Mouse (Mus musculus) B cell, adult 2 months (primary cell): ENCODE results near the gene Rpl3.

Experiments
- DNase-seq, 2 experiments: peaks; one replicate each; pipeline ENCODE4 v3.0.0; 2022

Gene Rpl3

DNA sequence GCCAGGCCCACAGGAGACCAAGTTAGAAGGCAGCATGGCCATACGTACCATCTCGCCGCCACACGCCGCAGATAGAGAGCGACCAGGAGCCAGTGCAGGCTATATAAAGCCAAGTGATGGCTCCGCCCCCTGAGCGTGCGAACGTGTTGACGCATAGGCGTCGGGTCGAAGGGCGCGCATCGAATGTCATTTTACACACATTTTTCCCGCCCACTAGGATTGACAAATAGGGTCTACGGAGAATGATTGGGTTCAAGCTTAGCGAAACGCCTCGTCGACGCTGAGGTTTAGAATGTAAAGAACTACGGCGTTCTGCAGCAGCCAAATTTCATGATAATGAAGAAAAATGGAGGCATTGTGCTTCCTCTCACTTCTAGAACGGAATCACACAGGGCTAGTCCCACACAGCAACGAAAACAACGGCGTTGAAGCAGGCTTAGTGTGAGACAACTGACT, 8.4 kb downstream of the Rpl3 start:
- DNase-seq, result peak; percentile 99

DNA sequence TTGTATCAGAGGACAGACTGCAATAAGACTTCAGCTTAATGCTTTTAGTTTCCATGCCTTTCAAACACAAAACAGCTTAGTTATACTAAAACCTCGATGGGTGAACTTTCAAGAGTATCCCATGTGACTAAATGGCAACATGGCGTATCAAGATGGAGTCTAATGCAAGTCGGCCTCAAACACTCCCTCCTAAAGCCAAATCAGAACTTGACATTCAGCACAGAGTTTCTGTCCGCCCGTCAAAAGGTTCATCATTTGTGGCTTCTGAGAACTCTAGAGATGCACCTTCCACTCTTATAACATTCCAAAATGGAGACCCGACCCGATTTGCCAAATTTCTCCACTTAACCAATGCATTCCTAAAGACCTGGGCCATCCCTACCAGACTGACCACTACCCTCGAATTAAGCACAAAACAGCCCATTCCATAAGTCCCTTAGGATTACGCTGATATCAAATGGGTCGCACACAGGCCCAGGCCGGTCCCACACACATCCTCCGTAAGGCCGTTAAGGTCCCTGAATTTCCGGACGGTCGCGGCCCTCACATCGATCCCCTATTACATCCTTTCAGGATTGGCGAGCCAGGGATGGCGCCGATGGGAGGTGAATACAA, 8.9 kb downstream of the Rpl3 start:
- DNase-seq, result no peak

DNA sequence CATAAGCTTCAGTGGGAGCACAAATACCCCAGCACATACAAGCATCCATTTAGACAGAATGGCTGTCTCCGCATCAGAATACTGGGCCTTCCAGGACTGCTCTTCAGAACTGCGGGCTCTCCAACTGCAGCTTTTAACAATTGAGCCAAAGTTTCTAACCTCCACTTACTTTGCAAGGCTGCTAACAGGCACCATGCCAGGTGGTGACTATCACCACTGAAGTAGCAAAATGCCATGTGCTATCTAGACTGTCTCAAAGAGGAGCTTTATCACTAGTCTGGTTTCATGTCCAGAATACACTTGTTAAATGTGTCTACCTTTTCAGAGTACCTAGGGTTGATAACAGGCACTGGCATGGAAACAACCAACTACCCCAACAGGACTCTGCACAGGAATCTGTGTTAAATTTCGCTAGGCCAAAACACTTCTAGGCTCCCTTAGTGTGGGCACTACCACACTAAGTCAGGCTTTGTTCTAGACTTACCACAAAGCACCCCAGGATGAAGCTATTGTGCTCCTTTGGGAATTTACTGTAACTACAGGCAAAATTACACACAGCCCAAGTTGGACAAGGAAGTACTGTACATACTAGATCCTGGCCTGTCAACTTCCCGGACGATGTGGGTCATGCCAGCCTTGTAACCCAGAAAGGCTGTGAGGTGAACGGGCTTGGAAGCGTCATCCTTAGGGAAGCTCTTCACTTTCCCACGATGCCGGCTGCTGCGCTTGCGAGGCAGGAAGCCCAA, 9.7 kb downstream of the Rpl3 start:
- DNase-seq, result no peak

GRCm38 (mm10) chr15:80080711-80081615, 10.7 kb downstream of the Rpl3 start:
- DNase-seq, result peak; percentile 62

DNA sequence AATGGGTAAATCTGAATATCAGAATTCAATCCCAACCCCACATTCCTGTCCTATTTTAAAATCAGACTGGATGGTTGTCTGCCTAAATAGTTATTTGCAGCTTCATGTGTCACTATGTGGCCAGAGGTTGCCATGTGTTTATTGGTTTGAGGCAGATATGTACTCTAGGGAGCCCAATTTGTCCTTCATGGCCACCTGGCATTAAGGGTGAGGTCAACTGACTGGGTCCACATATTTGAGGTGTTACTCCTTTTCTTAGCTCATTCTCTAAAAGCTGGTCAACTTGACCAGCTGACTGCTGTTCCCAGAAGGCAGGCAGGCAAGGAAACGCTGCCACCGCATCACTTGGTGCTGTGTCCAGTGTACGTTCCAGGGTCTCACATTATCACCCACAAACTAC, 11.7 kb downstream of the Rpl3 start:
- no peak for DNase-seq

DNA sequence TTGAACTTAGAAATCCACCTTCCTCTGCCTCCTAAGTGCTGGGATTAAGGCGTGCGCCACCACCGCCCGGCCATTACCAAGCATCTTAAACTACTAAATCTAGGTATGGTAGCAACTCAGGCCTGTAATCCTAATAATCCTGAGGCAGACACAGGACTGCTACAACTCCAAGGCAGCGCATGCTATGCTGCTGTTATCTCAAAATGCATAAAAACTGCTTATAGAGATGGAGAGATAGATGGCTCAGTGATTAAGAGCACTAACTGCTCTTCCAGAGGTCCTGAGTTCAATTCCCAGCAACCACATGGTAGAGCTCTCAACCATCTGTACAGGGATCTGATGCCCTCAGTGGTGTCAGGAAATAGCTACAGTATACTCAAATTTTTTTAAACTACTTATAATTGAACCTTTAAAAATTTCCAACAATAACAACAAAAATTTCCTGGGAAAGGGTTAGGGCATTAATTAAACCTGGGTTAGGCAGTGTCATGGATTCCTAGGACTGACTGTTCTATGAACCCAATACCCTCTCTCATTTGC, 12.5 kb downstream of the Rpl3 start:
- no peak for DNase-seq

DNA sequence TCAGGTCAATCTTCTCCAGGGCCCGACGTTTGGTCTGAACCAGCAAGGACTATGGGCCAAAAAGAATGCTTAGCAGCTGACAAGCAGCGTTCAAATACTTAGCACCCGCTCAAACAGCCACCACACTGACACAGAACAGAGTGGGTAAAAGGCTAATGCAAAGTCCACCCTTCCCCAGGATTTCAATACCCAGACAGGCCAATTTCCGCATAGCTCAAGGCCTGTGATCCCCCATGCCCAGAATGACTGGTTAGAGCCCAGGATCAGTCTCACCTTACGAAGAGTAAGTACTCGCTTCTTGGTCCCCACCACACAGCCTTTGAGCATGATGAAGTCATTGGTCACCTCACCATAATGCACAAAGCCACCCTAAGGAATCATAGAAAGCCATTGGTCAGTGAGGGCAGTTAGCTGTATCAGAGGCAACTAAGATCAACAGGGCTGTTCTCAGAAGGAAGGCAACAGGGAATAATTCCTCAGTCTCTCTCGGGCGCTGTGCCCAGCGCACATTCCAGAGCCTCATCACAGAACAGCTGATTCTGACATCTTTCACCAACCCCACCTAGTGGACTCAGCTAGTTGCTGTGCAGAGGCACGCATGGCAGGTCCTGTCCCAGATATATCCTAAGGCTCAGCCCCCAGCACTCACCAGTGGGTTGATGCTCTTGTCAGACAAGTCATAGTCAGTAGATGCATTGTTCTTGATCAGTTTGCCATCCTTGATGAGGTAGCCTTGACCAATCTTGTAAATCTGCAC, 13.4 kb downstream of the Rpl3 start:
- peak in 1 of 2 experiments; percentile 13 for DNase-seq

DNA sequence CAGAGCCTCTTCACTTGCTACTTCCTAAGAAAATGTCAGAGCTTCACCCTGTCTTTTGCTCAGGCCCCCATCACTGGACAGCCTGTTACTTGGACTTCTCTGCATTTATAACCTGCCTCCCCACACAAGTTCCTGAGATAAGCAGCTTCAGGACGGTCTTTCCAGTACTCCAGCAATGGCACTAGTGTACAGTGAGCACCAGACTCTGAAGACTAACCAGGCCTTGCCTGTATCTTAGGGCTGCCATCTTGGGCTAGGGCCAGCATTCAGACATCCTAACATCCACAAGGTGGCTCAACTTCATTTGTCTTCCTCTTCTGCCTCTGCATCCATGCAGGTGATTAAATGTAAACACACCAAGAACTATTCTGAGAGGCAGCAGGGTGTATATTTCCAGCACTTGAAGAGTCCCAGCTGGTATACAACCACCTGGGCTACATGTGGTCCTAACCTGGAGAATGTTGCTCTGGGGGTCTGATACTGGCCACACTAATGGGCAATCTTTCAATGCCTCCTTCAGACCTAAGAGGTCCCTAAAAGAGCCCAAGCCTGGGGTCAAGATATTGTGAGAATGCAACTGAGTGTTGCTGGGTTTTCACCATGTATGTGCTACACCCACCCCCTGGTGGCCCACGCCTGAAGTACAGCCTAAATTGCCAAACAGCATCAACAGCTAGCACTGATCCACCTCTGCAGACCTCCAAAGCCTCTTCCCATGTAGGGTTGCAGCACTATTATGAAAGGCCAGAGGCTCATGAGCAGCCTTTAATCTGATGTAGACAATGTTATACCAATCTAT, 15.1 kb downstream of the Rpl3 start:
- peak; percentile 80 to 82 for DNase-seq

DNA sequence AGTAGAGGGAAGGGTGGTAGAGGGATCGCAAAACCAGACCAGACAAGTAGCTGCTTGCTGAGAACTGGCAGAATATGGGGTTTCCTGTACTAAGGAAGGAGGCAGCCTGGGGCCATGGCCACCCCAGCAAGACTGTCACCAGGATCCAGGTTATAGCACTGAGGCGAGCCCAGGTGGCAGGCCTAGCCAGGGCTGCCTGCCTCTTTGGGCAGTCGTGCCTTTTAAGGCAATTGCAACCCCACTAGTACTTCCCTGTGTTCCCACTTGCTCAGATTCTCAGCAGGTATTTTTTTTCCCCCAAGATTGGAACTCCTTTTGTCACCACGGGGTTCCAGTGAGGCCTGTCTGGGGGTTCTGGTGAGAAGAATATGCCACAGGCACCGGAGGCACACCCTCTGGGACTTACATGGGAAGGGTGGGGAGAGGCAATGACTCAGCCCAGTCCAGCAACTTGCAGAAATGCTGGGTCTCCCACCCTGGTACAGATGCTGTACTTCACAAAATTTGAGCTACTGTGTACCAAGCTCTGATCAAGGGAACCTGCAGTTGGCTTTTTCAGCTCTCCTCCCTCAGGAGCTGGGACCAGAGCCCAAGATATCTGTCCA, 15.8 kb downstream of the Rpl3 start:
- no peak for DNase-seq

GRCm38 (mm10) chr15:80075374-80075694, 16.3 kb downstream of the Rpl3 start:
- DNase-seq, result no peak

DNA sequence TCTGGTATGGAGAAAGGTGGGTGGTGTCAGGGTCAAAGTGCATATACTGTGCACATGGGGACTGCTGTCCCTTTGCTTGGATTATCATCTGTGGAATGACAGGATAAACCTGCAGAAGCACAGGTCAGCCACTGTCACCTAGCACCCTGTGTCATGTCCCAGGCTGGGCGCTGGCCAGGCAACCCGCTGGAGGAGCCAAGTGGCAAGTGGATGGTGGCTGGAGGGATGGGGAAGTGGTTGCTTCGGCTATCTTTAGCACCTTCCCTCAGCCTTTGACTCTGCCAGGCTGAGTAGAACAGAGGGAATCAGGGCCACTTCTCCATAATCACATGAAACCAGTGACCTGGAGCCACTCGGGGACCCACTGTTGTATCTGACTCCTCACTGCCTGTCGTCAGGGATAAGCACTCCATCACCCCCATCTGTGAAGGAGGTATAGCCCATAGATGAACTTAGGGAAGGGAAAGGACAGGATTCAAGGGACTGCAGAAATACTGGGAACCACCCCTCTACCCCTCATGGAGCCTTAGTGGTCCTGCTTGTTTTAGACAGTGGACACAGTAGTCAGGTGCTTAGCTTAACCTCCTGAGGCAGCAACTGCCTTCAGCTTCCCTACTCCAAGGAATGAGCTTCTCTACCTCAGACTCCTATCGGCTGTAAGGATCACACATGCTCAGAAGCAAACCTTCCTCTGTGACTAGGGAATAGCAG, 16.9 kb downstream of the Rpl3 start:
- no peak for DNase-seq

- no peak for DNase-seq
Measured at GRCm38 (mm10) chr15:80073256-80073621, 18.4 kb downstream of the Rpl3 start.

GRCm38 (mm10) chr15:80072579-80073255, 19.0 kb downstream of the Rpl3 start:
- DNase-seq, result no peak

DNA sequence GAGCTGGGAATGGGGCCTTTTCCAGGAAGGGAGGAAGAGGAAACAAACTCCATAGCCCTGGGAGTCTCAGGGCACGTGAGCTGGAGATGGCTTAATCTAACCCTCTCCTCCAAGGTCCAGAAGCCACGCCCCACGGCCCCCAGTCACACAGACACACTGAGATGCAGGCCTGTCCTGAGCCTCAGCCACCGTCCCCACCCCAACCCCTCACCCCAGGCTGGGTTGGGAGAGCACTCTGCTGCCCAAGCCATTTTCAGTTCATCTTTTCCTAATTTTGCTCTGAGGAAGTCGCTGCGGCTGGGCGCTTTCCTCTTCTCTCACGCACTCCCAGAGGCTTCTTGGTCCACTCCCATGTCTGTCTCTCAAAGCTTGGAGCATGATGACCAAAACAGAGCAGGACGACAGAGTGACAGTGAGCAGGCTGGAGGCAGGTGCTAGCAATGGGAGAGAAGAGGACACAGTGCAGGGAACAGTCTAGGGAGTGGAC, 19.7 kb downstream of the Rpl3 start:
- DNase-seq, result no peak

GRCm38 (mm10) chr15:80070095-80070644, 21.5 kb downstream of the Rpl3 start:
- no peak for DNase-seq

GRCm38 (mm10) chr15:80069171-80069570, 22.5 kb downstream of the Rpl3 start:
- DNase-seq, result no peak

DNA sequence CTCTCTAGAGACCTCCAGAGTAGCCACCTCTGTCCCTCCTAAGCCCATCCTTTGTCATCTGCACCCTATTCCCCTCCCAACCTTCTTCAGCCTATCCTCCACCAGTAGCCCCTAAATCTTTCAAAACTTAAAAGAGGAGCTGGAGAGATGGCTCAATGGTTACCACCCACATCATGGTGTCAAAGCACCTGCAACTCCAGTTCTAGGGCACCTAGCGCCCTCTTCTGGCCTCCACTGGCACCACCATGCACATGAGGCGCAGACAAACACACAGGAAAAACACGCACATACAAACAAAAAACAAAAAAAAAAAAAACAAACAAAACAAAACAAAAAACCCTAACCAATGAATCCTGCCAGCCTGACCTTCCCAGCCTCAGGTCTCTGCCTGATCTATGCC, 25.1 kb downstream of the Rpl3 start:
- peak; percentile 30 to 33 for DNase-seq

DNA sequence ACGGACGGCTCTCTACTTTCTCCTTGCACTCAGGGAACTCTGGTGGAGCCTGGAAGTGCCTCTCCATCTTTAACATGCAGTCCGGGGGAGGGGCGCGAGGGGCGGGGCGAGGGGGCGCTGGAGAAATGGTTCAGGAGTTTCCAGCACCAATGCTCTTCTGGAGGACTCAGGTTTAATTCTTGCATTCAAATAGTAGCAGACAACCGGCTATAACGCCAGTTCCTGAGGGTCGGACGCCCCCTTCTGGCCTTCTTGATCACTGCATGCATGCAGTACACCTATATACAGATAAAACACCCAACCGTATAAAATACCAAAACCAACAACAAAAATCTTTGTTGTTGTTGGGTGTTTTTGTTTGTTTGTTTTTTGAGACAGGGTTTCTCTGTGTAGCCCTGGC, 26.3 kb downstream of the Rpl3 start:
- peak; percentile 42 to 50 for DNase-seq

DNA sequence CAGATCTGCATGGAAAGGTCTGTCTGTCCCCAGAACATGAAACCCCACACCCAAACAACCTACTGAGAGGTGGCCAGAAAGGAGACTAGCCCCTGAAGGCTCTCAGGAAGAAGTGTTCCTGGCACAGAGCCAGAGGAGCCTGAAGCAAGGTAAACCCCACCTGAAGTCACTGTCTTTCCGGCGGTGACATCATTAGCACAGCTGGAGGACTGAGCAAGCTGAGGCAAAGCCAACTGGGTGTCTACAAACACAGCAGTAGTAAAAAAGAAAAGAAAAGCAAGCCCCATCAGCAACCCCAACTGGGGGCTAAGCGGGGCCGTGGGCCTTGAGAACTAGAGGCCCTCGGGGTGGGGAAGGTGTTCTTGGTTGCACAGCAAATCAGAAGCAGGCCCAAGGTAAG, 26.7 kb downstream of the Rpl3 start:
- DNase-seq, result no peak

GRCm38 (mm10) chr15:80062821-80063220, 28.8 kb downstream of the Rpl3 start:
- DNase-seq, result no peak
